Mouse (Mus musculus) E14TG2a.4 (cell line): ENCODE data around the gene Gm17482.

ENCODE experiments used
- CTCF ChIP-seq: conservative IDR thresholded peaks from 2 replicates; pipeline ENCODE4 v1.5.1; 2014; ENCODE audit warnings: low read length
- NANOG ChIP-seq: IDR thresholded peaks from 2 replicates; pipeline ENCODE4 v1.6.1; 2014; ENCODE audit warnings: borderline replicate concordance, low read length, mixed read lengths

- TF ChIP-seq CTCF: no peak
- no peak for TF ChIP-seq NANOG
Measured at GRCm38 (mm10) chr6:115291068-115291467, 63.9 kb downstream of the Gm17482 start.
